Mouse (Mus musculus): Measurements from ENCODE around the gene Mob2.
A peak's percentile ranks its signal among the peaks of the same experiment; 100 is the strongest.

Mob2 gene

GRCm38 (mm10) chr7:142079365-142079764, 18.5 kb upstream of the Mob2 start:
- no peak for DNase-seq (ENCODE audit: low spot score)

GRCm38 (mm10) chr7:142077138-142077537, 16.3 kb upstream of the Mob2 start:
- DNase-seq (ENCODE audit: low spot score): no peak

- DNase-seq (ENCODE audit: low spot score): no peak
Observed at GRCm38 (mm10) chr7:142074146-142074886, 13.5 kb upstream of the Mob2 start.

GRCm38 (mm10) chr7:142071717-142072116, 10.9 kb upstream of the Mob2 start:
- DNase-seq (ENCODE audit: low spot score): no peak

- no peak for DNase-seq (ENCODE audit: low spot score)
Observed at GRCm38 (mm10) chr7:142071212-142071578, 10.3 kb upstream of the Mob2 start.

- DNase-seq (ENCODE audit: low spot score): peak; percentile 68
Observed at GRCm38 (mm10) chr7:142070458-142071211, 9.8 kb upstream of the Mob2 start.

GRCm38 (mm10) chr7:142068429-142068828, 7.6 kb upstream of the Mob2 start:
- no peak for DNase-seq (ENCODE audit: low spot score)

- no peak for DNase-seq (ENCODE audit: low spot score)
Observed at GRCm38 (mm10) chr7:142060185-142060930, 507 bp downstream of the Mob2 start.

- no peak for DNase-seq (ENCODE audit: low spot score)
Observed at GRCm38 (mm10) chr7:142059024-142059423, 1.8 kb downstream of the Mob2 start.

- no peak for DNase-seq (ENCODE audit: low spot score)
Observed at GRCm38 (mm10) chr7:142057121-142057520, 3.7 kb downstream of the Mob2 start.

- no peak for DNase-seq (ENCODE audit: low spot score)
Observed at GRCm38 (mm10) chr7:142056601-142057061, 4.2 kb downstream of the Mob2 start.

GRCm38 (mm10) chr7:142055431-142055830, 5.4 kb downstream of the Mob2 start:
- DNase-seq (ENCODE audit: low spot score): no peak

GRCm38 (mm10) chr7:142050536-142050935, 10.3 kb downstream of the Mob2 start:
- DNase-seq (ENCODE audit: low spot score): no peak

- no peak for DNase-seq (ENCODE audit: low spot score)
Observed at GRCm38 (mm10) chr7:142045932-142046331, 14.9 kb downstream of the Mob2 start.

- no peak for DNase-seq (ENCODE audit: low spot score)
Observed at GRCm38 (mm10) chr7:142045344-142045743, 15.5 kb downstream of the Mob2 start.

GRCm38 (mm10) chr7:142040756-142041155, 20.1 kb downstream of the Mob2 start:
- no peak for DNase-seq (ENCODE audit: low spot score)

- DNase-seq (ENCODE audit: low spot score): peak; percentile 59
Observed at GRCm38 (mm10) chr7:142037553-142038170, 23.2 kb downstream of the Mob2 start.

- DNase-seq (ENCODE audit: low spot score): no peak
Observed at GRCm38 (mm10) chr7:142035048-142035811, 25.6 kb downstream of the Mob2 start.

- no peak for DNase-seq (ENCODE audit: low spot score)
Observed at GRCm38 (mm10) chr7:142034198-142034597, 26.7 kb downstream of the Mob2 start.

- no peak for DNase-seq (ENCODE audit: low spot score)
Observed at GRCm38 (mm10) chr7:142030073-142030472, 30.8 kb downstream of the Mob2 start.

GRCm38 (mm10) chr7:142025926-142026325, 34.9 kb downstream of the Mob2 start:
- DNase-seq (ENCODE audit: low spot score): no peak

All from layer of hippocampus, adult 11-12 months (tissue).